Mouse (Mus musculus): ENCODE results near the gene Sephs1. TPM values are rescaled to one million over a fixed set of nuclear protein-coding genes. Genes with fewer than 3 reads are reported as not detected.

Gene Sephs1
- polyA plus RNA-seq, 1 experiment from 2014 or later, result 156 TPM

DNA sequence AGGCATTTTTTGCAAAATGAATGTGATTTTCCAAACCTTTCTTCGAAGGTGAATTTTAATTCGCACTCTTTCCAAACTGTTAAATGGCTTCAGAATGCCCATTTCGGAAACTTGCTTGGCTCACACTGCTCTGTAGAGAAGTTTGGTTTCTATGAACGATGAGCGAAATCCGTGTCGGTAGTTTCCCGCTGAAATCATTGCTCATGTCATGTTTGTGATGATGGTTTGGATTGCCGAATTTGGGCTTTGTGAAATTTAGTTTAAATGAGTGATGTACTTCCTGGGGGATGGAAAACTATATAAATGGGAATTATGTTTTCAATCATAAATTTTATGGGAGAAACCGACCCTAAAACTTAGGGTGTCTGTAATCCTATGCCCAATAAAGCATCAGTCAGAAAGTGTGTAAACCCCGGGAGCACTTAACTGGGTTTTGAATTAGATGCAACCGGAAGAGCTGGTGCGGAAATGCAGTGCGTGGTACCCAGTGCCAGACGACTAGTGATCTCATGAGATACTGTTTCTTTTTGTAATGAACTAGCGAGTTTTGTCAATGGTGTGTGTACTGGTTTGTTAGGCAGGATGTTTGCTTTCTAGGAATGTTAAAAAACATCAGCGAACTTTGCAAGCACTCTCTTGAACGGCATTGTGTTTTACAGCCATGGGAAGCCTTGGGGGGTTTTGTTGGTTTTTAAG lies 1.8 kb downstream of the Sephs1 start:
- no peak for ATAC-seq (replicated peaks; ENCODE audit: insufficient number of reproducible peaks, low FRiP score, low TSS enrichment, low read depth)
- peak overlapping the region; percentile 67 for H3K4me3 ChIP-seq (ENCODE audit: low read depth, low read length)
- H3K4me2 ChIP-seq (ENCODE audit: low read depth, low read length), result peak overlapping the region; percentile 69
- peaks cover 9% of the 10 kb centered on the region for H3K36me3 ChIP-seq (replicated peaks; ENCODE audit: control insufficient read depth, insufficient read depth, low read depth, low read length)
- H3K4me1 ChIP-seq (ENCODE audit: control insufficient read depth, insufficient read depth, low read length), result peaks cover 4% of the 10 kb centered on the region; the same call in 1 of the 2 replicates
- 3% methylated on average over 18 of the region's 18 CpGs for WGBS
- H3K9ac ChIP-seq (replicated peaks; ENCODE audit: low read length), result peak overlapping the region; percentile 98
- H3K27ac ChIP-seq (replicated peaks; ENCODE audit: low read depth, low read length), result peak overlapping the region; percentile 100
- no peaks in the 10 kb centered on the region for H3K9me3 ChIP-seq (replicated peaks; ENCODE audit: control insufficient read depth, low read length)
- no peaks in the 10 kb centered on the region for H3K27me3 ChIP-seq (ENCODE audit: control insufficient read depth, insufficient read depth, low read length)
- DNase-seq (ENCODE audit: low spot score), result peak; percentile 56

DNA sequence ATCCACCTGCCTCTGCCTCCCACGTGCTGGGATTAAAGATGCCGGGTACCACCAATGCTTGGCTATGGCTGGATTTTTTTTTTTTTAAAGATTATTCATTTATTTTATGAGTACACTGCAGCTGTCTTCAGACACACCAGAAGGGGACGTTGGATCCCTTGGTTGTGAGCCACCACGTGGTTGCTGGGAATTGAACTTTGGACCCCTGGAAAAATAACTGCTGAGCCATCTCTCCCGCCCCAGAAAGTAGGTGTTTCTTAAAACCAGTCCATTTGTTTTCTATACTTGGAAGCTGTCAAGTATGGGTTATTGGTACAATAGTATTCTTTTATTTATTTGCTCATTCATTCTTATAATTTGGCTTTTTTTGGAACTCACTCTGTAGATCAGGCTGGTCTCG lies 5.5 kb downstream of the Sephs1 start:
- Histone ChIP-seq H3K4me1 (ENCODE audit: control insufficient read depth, insufficient read depth, low read length) (no peaks in the 10 kb centered on the region), H3K27me3 (ENCODE audit: control insufficient read depth, insufficient read depth, low read length) (no peaks in the 10 kb centered on the region), H3K36me3 (replicated peaks; ENCODE audit: control insufficient read depth, insufficient read depth, low read depth, low read length) (peaks cover 9% of the 10 kb centered on the region), H3K9ac (replicated peaks; ENCODE audit: low read length) (no peak overlapping the region), H3K4me2 (ENCODE audit: low read depth, low read length) (no peak overlapping the region), H3K27ac (replicated peaks; ENCODE audit: low read depth, low read length) (no peak overlapping the region), H3K9me3 (replicated peaks; ENCODE audit: control insufficient read depth, low read length) (no peaks in the 10 kb centered on the region), H3K4me3 (ENCODE audit: low read depth, low read length) (no peak overlapping the region)
- DNase-seq (ENCODE audit: low spot score) (no peak), ATAC-seq (replicated peaks; ENCODE audit: insufficient number of reproducible peaks, low FRiP score, low TSS enrichment, low read depth) (no peak)
- WGBS, result 94% methylated on average over 6 of the region's 6 CpGs

DNA sequence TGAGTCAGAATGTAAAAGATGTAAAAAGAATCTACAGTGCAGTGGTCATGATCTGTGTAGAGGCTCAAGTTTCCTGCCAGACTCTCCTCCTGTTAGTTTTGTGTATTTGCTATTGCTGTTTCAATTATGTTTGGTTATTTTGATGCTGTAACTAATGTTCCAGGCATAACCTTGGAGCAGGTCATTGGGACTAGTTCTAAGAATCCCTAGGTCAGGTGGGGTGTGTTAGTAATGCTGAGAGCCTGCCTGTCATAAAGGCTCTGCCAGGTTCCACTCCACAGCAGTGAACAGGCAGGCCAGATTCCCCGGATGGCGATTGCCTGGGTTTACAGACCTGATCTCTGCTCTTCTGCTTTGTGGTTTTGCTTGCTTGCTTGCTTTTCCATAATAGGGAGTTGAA lies 14.2 kb downstream of the Sephs1 start:
- Histone ChIP-seq H3K27me3 (ENCODE audit: control insufficient read depth, insufficient read depth, low read length) (no peaks in the 10 kb centered on the region), H3K4me3 (ENCODE audit: low read depth, low read length) (no peak overlapping the region), H3K27ac (replicated peaks; ENCODE audit: low read depth, low read length) (no peak overlapping the region), H3K4me1 (ENCODE audit: control insufficient read depth, insufficient read depth, low read length) (no peaks in the 10 kb centered on the region), H3K4me2 (ENCODE audit: low read depth, low read length) (no peak overlapping the region), H3K36me3 (replicated peaks; ENCODE audit: control insufficient read depth, insufficient read depth, low read depth, low read length) (peaks cover 11% of the 10 kb centered on the region), H3K9ac (replicated peaks; ENCODE audit: low read length) (no peak overlapping the region), H3K9me3 (replicated peaks; ENCODE audit: control insufficient read depth, low read length) (no peaks in the 10 kb centered on the region)
- 100% methylated on average over 2 of the region's 2 CpGs for WGBS
- DNase-seq (ENCODE audit: low spot score), result no peak
- ATAC-seq (replicated peaks; ENCODE audit: insufficient number of reproducible peaks, low FRiP score, low TSS enrichment, low read depth), result no peak

DNA sequence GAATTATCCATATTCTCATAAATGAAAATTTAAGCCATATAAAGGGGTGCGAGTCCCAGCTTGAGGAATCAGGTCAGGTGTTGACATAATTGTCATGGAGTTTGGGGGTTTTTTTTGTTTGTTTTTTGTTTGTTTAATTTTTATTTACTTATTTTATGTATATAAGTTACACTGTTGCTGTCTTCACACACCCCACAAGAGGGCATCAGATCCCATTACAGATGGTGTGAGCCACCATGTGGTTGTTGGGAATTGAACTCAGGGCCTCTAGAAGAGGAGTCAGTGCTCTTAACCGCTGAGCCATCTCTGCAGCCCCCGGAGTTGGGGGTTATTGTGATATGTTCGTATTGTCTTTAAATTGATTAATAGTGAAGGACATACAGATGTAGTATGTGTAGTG lies 15.6 kb downstream of the Sephs1 start:
- Histone ChIP-seq H3K36me3 (replicated peaks; ENCODE audit: control insufficient read depth, insufficient read depth, low read depth, low read length) (peaks cover 11% of the 10 kb centered on the region), H3K4me2 (ENCODE audit: low read depth, low read length) (no peak overlapping the region), H3K27ac (replicated peaks; ENCODE audit: low read depth, low read length) (no peak overlapping the region), H3K9me3 (replicated peaks; ENCODE audit: control insufficient read depth, low read length) (no peaks in the 10 kb centered on the region), H3K9ac (replicated peaks; ENCODE audit: low read length) (no peak overlapping the region), H3K27me3 (ENCODE audit: control insufficient read depth, insufficient read depth, low read length) (no peaks in the 10 kb centered on the region), H3K4me1 (ENCODE audit: control insufficient read depth, insufficient read depth, low read length) (no peaks in the 10 kb centered on the region), H3K4me3 (ENCODE audit: low read depth, low read length) (no peak overlapping the region)
- no peak for DNase-seq (ENCODE audit: low spot score)
- 96% methylated on average over 4 of the region's 4 CpGs for WGBS
- no peak for ATAC-seq (replicated peaks; ENCODE audit: insufficient number of reproducible peaks, low FRiP score, low TSS enrichment, low read depth)

DNA sequence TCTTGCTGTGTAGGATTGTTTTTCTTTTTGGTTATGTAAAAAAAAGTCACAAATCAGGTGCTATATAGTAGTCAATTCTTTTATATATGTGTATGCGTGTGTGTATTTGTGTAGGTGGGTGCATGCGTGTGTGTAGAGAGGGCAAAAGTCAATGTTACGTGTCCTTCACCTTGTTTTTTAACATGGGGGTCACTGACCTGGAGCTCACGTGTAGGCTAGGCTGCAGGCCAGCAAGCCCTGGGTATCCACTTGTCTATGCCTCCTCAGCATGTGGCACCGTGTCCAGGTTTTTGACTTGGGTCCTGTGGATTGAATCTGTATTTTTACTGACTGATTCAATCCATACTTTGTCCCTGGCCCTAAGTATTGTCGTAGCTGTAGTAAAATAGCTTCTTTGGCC lies 19.3 kb downstream of the Sephs1 start:
- Histone ChIP-seq H3K27ac (replicated peaks; ENCODE audit: low read depth, low read length) (no peak overlapping the region), H3K9ac (replicated peaks; ENCODE audit: low read length) (no peak overlapping the region), H3K4me3 (ENCODE audit: low read depth, low read length) (no peak overlapping the region), H3K36me3 (replicated peaks; ENCODE audit: control insufficient read depth, insufficient read depth, low read depth, low read length) (peaks cover 15% of the 10 kb centered on the region), H3K4me1 (ENCODE audit: control insufficient read depth, insufficient read depth, low read length) (no peaks in the 10 kb centered on the region), H3K4me2 (ENCODE audit: low read depth, low read length) (no peak overlapping the region), H3K27me3 (ENCODE audit: control insufficient read depth, insufficient read depth, low read length) (no peaks in the 10 kb centered on the region), H3K9me3 (replicated peaks; ENCODE audit: control insufficient read depth, low read length) (no peaks in the 10 kb centered on the region)
- 93% methylated on average over 6 of the region's 6 CpGs for WGBS
- ATAC-seq (replicated peaks; ENCODE audit: insufficient number of reproducible peaks, low FRiP score, low TSS enrichment, low read depth) (no peak), DNase-seq (ENCODE audit: low spot score) (no peak)

DNA sequence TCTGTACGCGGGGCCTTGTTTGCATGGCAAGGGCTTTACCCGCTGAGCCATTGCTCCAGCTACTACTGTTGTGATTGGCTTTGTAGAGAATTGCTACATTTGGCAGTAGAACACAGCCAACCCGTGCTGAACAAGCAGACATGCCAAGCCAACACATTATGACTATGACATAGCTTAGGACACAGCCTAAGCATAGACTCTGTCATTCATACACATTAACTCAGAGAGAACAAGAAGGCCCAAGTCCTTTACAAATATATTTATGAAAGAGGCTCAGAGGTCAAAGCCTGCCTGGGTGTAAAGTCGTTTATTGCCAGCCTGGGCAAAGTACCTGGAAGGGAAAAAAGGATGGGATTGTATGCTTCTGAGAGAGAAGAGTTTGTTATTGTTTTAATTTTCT lies 21.0 kb downstream of the Sephs1 start:
- Histone ChIP-seq H3K9me3 (replicated peaks; ENCODE audit: control insufficient read depth, low read length) (no peaks in the 10 kb centered on the region), H3K36me3 (replicated peaks; ENCODE audit: control insufficient read depth, insufficient read depth, low read depth, low read length) (peaks cover 19% of the 10 kb centered on the region), H3K4me1 (ENCODE audit: control insufficient read depth, insufficient read depth, low read length) (no peaks in the 10 kb centered on the region), H3K4me3 (ENCODE audit: low read depth, low read length) (no peak overlapping the region), H3K9ac (replicated peaks; ENCODE audit: low read length) (no peak overlapping the region), H3K27ac (replicated peaks; ENCODE audit: low read depth, low read length) (no peak overlapping the region), H3K27me3 (ENCODE audit: control insufficient read depth, insufficient read depth, low read length) (no peaks in the 10 kb centered on the region), H3K4me2 (ENCODE audit: low read depth, low read length) (no peak overlapping the region)
- WGBS, result 93% methylated on average over 5 of the region's 5 CpGs
- no peak for DNase-seq (ENCODE audit: low spot score)
- ATAC-seq (replicated peaks; ENCODE audit: insufficient number of reproducible peaks, low FRiP score, low TSS enrichment, low read depth), result no peak

DNA sequence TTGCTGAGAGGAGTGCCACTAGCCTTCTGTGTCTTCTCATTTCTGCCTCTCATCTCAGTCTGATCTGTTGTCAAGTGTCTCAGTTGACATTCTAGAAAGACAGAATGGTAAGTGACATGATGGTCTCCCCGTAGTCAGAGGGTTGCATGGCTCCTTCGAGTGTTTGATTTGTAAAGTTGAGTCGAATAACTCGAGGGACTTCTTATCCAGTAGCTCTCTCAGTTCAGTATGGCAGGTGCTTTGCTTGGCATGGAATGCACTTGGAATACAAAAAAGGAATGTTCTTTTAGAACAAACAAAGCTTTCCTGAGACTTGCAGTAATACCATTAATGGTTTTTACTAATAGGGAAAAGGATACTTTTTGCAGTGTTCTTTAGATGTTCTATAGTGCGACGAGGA lies 25.8 kb downstream of the Sephs1 start:
- Histone ChIP-seq H3K9ac (replicated peaks; ENCODE audit: low read length) (no peak overlapping the region), H3K4me2 (ENCODE audit: low read depth, low read length) (no peak overlapping the region), H3K9me3 (replicated peaks; ENCODE audit: control insufficient read depth, low read length) (no peaks in the 10 kb centered on the region), H3K27me3 (ENCODE audit: control insufficient read depth, insufficient read depth, low read length) (no peaks in the 10 kb centered on the region), H3K4me3 (ENCODE audit: low read depth, low read length) (no peak overlapping the region), H3K27ac (replicated peaks; ENCODE audit: low read depth, low read length) (no peak overlapping the region), H3K36me3 (replicated peaks; ENCODE audit: control insufficient read depth, insufficient read depth, low read depth, low read length) (peaks cover 12% of the 10 kb centered on the region), H3K4me1 (ENCODE audit: control insufficient read depth, insufficient read depth, low read length) (no peaks in the 10 kb centered on the region)
- no peak for DNase-seq (ENCODE audit: low spot score)
- ATAC-seq (replicated peaks; ENCODE audit: insufficient number of reproducible peaks, low FRiP score, low TSS enrichment, low read depth), result no peak
- WGBS, result 90% methylated on average over 6 of the region's 6 CpGs

DNA sequence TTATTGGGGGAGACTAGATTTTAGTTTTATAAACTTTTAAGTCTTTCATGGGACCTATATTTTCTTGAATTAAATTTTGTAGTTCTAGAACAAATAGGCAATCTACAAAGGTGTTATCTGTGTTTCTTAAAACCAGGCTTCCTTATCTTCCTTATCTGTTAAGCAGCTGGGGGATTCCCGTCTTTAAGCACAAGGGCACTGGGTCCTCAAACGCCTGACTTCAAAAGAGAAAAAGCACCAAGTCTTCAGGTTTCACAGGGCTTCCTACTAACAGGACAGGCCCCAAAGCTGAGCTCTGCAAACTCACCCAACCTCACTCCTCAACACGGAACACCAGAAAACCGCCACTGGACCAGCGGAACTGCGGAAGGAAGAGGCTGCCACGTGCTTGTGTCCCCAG lies 26.6 kb downstream of the Sephs1 start:
- WGBS, result 85% methylated on average over 7 of the region's 7 CpGs

More for the DNA sequence above, 26.6 kb downstream of the Sephs1 start:
- Histone ChIP-seq H3K9me3 (replicated peaks; ENCODE audit: control insufficient read depth, low read length) (no peaks in the 10 kb centered on the region), H3K27me3 (ENCODE audit: control insufficient read depth, insufficient read depth, low read length) (no peaks in the 10 kb centered on the region), H3K36me3 (replicated peaks; ENCODE audit: control insufficient read depth, insufficient read depth, low read depth, low read length) (peaks cover 12% of the 10 kb centered on the region), H3K4me2 (ENCODE audit: low read depth, low read length) (no peak overlapping the region), H3K27ac (replicated peaks; ENCODE audit: low read depth, low read length) (no peak overlapping the region), H3K9ac (replicated peaks; ENCODE audit: low read length) (no peak overlapping the region), H3K4me3 (ENCODE audit: low read depth, low read length) (no peak overlapping the region), H3K4me1 (ENCODE audit: control insufficient read depth, insufficient read depth, low read length) (no peaks in the 10 kb centered on the region)
- ATAC-seq (replicated peaks; ENCODE audit: insufficient number of reproducible peaks, low FRiP score, low TSS enrichment, low read depth), result no peak
- DNase-seq (ENCODE audit: low spot score), result no peak

Data from embryonic facial prominence, embryonic 11.5 days (tissue).